Mouse (Mus musculus) left cerebral cortex, adult 8-10 months (tissue): Measurements from ENCODE around the gene Actrt2. TPM values are rescaled to one million over a fixed set of nuclear protein-coding genes. Genes with fewer than 3 reads are reported as not detected.

Source experiments
- DNase-seq, 2 experiments: peaks; one replicate each; pipeline ENCODE4 v3.0.0; 2022; ENCODE audit warnings: low spot score in 2 of 2
- total RNA-seq, 4 experiments: library from RNA; stranded (reverse); gene quantifications; 2 replicates each; pipeline ENCODE4 v1.2.4; 2022

The Actrt2 gene
- total RNA-seq, 4 experiments from 2014 or later: not detected

- DNase-seq: no peak
Observed at GRCm38 (mm10) chr4:154683068-154683752, 15.5 kb upstream of the Actrt2 start.

- DNase-seq: no peak
Observed at GRCm38 (mm10) chr4:154682311-154682710, 14.6 kb upstream of the Actrt2 start.

GRCm38 (mm10) chr4:154675441-154676000, 7.9 kb upstream of the Actrt2 start:
- no peak for DNase-seq

- DNase-seq: no peak
Observed at GRCm38 (mm10) chr4:154674966-154675365, 7.3 kb upstream of the Actrt2 start.

GRCm38 (mm10) chr4:154674541-154674940, 6.9 kb upstream of the Actrt2 start:
- DNase-seq: peak in 1 of 2 experiments; percentile 58

GRCm38 (mm10) chr4:154673986-154674385, 6.3 kb upstream of the Actrt2 start:
- DNase-seq: no peak

GRCm38 (mm10) chr4:154672027-154672426, 4.4 kb upstream of the Actrt2 start:
- no peak for DNase-seq

GRCm38 (mm10) chr4:154671232-154671912, 3.7 kb upstream of the Actrt2 start:
- no peak for DNase-seq

GRCm38 (mm10) chr4:154662681-154663215, 4.9 kb downstream of the Actrt2 start:
- DNase-seq: no peak

- DNase-seq: no peak
Observed at GRCm38 (mm10) chr4:154661256-154661655, 6.4 kb downstream of the Actrt2 start.

- DNase-seq: no peak
Observed at GRCm38 (mm10) chr4:154660025-154660424, 7.6 kb downstream of the Actrt2 start.

- DNase-seq: peak in 1 of 2 experiments; percentile 61
Observed at GRCm38 (mm10) chr4:154655134-154655910, 12.3 kb downstream of the Actrt2 start.

GRCm38 (mm10) chr4:154652494-154652893, 15.2 kb downstream of the Actrt2 start:
- no peak for DNase-seq

GRCm38 (mm10) chr4:154649083-154649747, 18.5 kb downstream of the Actrt2 start:
- no peak for DNase-seq

GRCm38 (mm10) chr4:154642496-154642895, 25.2 kb downstream of the Actrt2 start:
- DNase-seq: no peak

GRCm38 (mm10) chr4:154641296-154642110, 26.2 kb downstream of the Actrt2 start:
- DNase-seq: no peak

- DNase-seq: no peak
Observed at GRCm38 (mm10) chr4:154640443-154641295, 27.0 kb downstream of the Actrt2 start.

GRCm38 (mm10) chr4:154639591-154640442, 27.9 kb downstream of the Actrt2 start:
- no peak for DNase-seq
